Mouse (Mus musculus) embryonic fibroblast, embryonic 13.5 days (primary cell): Measurements from ENCODE around the gene Thoc6. TPM values are rescaled to one million over a fixed set of nuclear protein-coding genes. Genes with fewer than 3 reads are reported as not detected.

Source experiments
- H3K27ac ChIP-seq: 2 replicates; pipeline ENCODE4 v1.5.1; 2012; ENCODE audit warnings: low read length, control low read depth, inconsistent platforms; ENCODE audit not compliant: insufficient read depth
- H3K4me1 ChIP-seq: 2 replicates; pipeline ENCODE4 v1.6.1; 2011; ENCODE audit warnings: low read length; ENCODE audit not compliant: control insufficient read depth, insufficient read depth
- H3K4me3 ChIP-seq: 2 replicates; pipeline ENCODE4 v1.5.1; 2011; ENCODE audit warnings: mild to moderate bottlenecking, control low read depth, low read length; ENCODE audit not compliant: insufficient read depth
- CTCF ChIP-seq: IDR thresholded peaks from 2 replicates; pipeline ENCODE4 v1.5.1; 2011; ENCODE audit warnings: mild to moderate bottlenecking, control low read depth, low read length, moderate library complexity, borderline replicate concordance; ENCODE audit not compliant: insufficient read depth
- POLR2A ChIP-seq: IDR thresholded peaks from 2 replicates; pipeline ENCODE4 v1.6.1; 2011; ENCODE audit warnings: low read depth, mild to moderate bottlenecking, control low read depth, low read length, moderate library complexity
- polyA plus RNA-seq: library from polyadenylated mRNA; stranded (reverse); fragments of >200 nt; gene quantifications from 2 replicates; pipeline ENCODE4 v1.2.4, GENCODE M21; 2011; ENCODE audit warnings: low read depth; ENCODE audit not compliant: missing spikeins, insufficient read length

Gene Thoc6
- polyA plus RNA-seq, 1 experiment: 15.7 TPM

GRCm38 (mm10) chr17:23664556-23665021 lies 9.1 kb downstream of the Thoc6 start:
- Histone ChIP-seq H3K4me3 (no peak overlapping the region), H3K27ac (no peak overlapping the region), H3K4me1 (no peaks in the 10 kb centered on the region)
- no peak for TF ChIP-seq POLR2A
- TF ChIP-seq CTCF: 0 out of 2 replicates have a peak, but pooled peaks have one; percentile 15

DNA sequence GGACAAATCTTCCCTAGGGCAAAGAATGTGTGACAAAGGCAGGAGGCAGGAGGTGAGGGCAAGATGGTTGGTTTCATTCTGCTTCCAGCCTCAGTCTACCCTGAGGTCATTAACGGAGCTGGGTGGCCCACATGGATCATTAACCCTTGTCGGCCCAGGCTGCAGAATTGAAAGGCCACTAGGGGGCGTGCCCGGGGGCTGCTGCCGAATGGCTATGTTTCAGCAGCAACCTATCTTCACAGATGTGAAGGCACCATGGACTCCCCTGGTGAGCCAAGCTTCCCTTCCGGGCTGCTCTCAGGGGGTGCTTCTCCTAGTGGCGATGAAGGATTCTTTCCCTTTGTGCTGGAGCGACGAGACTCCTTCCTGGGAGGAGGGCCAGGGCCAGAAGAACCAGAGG lies 12.2 kb downstream of the Thoc6 start:
- H3K27ac ChIP-seq: no peak overlapping the region
- no peak for TF ChIP-seq POLR2A
- TF ChIP-seq CTCF: peak; percentile 34
- H3K4me3 ChIP-seq: no peak overlapping the region

GRCm38 (mm10) chr17:23660876-23661200 lies 12.8 kb downstream of the Thoc6 start:
- TF ChIP-seq POLR2A (no peak), CTCF (no peak)
- H3K27ac ChIP-seq: no peak overlapping the region
- no peaks in the 10 kb centered on the region for H3K4me1 ChIP-seq
- H3K4me3 ChIP-seq: no peak overlapping the region

More for the DNA sequence above, 12.2 kb downstream of the Thoc6 start:
- H3K4me1 ChIP-seq: no peaks in the 10 kb centered on the region

DNA sequence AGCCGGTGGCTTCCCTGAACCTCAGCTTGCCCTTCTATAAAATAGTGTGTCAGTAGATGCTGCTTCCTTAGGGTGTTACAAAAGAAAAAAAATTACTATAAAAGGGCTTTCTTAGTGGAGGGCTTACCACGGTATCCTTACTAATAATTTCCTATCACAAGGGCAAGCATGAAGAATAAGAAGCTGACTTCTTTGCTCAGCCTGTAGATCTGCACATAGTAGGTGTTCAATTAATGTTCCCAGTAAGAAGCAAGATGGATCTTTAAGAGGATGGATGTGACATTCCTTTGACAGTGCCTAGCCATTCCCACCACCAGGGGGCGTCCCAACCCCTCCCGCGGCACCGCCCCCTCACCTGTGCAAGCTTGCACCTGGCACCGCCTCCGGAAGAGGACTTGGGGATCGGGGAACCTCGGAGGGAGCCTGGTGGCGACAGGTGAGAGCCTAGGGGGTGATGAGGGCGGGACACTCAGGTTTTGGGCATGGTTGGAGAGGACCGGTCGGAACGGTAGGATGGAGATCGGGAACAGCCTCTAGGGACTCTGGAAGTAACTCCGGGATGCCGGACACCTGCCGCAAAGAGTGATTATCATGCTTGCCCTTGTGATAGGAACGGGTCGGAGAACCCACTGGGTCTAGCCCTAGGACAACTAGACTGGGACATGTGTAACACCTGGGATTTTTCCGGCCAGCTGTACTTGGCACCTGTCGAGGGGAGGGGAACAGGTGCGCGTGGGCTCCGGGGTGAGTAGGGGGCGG lies 13.4 kb downstream of the Thoc6 start, which contains the start of gene Bicdl2:
TSS of gene Bicdl2 (plus strand) at position 390 of the 759 bp plus-strand sequence.
- Histone ChIP-seq H3K27ac (no peak within 1 kb of the TSS), H3K4me3 (no peak within 1 kb of the TSS), H3K4me1 (no peaks in the 10 kb centered on the region)

GRCm38 (mm10) chr17:23658450-23658849 lies 15.2 kb downstream of the Thoc6 start:
- H3K27ac ChIP-seq: no peak overlapping the region
- no peak overlapping the region for H3K4me3 ChIP-seq
- no peak for TF ChIP-seq CTCF
- TF ChIP-seq POLR2A: no peak
- no peaks in the 10 kb centered on the region for H3K4me1 ChIP-seq

More for the DNA sequence above, 13.4 kb downstream of the Thoc6 start, which contains the start of gene Bicdl2:
- TF ChIP-seq POLR2A (no peak), CTCF (peak; percentile 50; the same call in 1 of the 2 replicates)

- H3K27ac ChIP-seq: no peak overlapping the region
- H3K4me3 ChIP-seq: no peak overlapping the region
- TF ChIP-seq POLR2A: no peak
- no peak for TF ChIP-seq CTCF
- H3K4me1 ChIP-seq: no peaks in the 10 kb centered on the region
Measured at GRCm38 (mm10) chr17:23654410-23654809, 19.3 kb downstream of the Thoc6 start.

- no peaks in the 10 kb centered on the region for H3K4me1 ChIP-seq
- H3K27ac ChIP-seq: no peak overlapping the region
- no peak for TF ChIP-seq CTCF
- no peak overlapping the region for H3K4me3 ChIP-seq
Measured at GRCm38 (mm10) chr17:23654001-23654400, 19.7 kb downstream of the Thoc6 start.

- TF ChIP-seq POLR2A (no peak), CTCF (no peak)
- no peak overlapping the region for H3K27ac ChIP-seq
- H3K4me1 ChIP-seq: no peaks in the 10 kb centered on the region
- no peak overlapping the region for H3K4me3 ChIP-seq
Measured at GRCm38 (mm10) chr17:23653324-23653723, 20.4 kb downstream of the Thoc6 start.

DNA sequence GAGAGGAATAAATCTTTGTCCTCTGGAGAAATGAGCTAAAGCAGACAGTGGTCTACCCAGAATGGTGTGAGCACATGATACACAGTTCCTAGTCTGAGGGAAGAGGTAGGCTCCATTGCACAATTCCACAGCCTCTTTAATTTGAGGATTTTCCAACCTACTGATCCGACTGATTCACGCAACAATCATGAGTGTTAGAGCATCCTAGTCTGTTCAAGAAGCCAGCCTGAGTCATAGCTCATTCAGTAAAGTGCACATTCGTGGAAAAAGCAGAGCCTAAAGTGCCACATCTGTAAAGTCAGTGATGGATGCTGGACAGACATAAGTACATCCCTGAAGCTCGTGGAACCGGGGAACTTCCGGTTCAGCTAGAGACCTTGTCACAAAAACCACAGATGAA lies 22.3 kb downstream of the Thoc6 start:
- Histone ChIP-seq H3K4me3 (no peak overlapping the region), H3K27ac (no peak overlapping the region), H3K4me1 (no peaks in the 10 kb centered on the region)
- TF ChIP-seq CTCF: no peak
- no peak for TF ChIP-seq POLR2A

GRCm38 (mm10) chr17:23645894-23646293 lies 27.8 kb downstream of the Thoc6 start:
- Histone ChIP-seq H3K27ac (no peak overlapping the region), H3K4me3 (no peak overlapping the region), H3K4me1 (no peaks in the 10 kb centered on the region)
- TF ChIP-seq POLR2A: no peak
- no peak for TF ChIP-seq CTCF
